Mouse (Mus musculus): ENCODE data around the gene Hist1h2bh. TPM values are rescaled to one million over a fixed set of nuclear protein-coding genes. Genes with fewer than 3 reads are reported as not detected.
"Not testable (repeated sequence)": the region's sequence is repeated elsewhere in the genome, so short reads cannot be mapped to it uniquely, and the experiment has no call there.

The Hist1h2bh gene
- polyA plus RNA-seq, 1 experiment from 2014 or later, result not detected

DNA sequence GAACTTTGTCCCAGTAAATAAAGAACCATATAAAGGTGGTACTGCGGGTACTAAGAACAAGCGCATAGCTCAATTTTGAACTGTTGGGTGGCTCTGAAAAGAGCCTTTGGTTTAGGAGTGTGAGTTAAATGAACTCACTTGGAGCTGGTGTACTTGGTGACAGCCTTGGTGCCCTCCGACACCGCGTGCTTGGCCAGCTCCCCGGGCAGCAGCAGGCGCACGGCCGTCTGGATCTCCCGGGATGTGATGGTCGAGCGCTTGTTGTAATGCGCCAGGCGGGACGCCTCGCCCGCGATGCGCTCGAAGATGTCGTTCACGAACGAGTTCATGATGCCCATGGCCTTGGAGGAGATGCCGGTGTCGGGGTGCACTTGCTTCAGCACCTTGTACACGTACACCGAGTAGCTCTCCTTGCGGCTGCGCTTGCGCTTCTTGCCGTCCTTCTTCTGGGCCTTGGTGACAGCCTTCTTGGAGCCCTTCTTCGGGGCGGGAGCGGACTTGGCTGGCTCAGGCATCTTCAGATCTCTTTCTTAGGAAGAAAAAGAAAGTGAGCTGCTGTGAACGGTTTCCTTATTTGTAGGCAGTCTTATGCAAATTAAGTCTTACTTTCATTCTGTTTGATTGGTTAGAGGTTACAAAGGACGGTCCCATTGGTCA is 42.4 kb upstream of the Hist1h2bh start:
- peak overlapping the region; percentile 62 for H3K4me2 ChIP-seq (replicated peaks; ENCODE audit: low read depth, low read length)
- DNase-seq (ENCODE audit: low spot score), result peak; percentile 98
- ATAC-seq, result peak; percentile 86
- H3K27ac ChIP-seq (ENCODE audit: low read length), result peak overlapping the region; percentile 97
- not testable (repeated sequence) for H3K36me3 ChIP-seq (ENCODE audit: insufficient read depth, low read length); H3K4me1 ChIP-seq (ENCODE audit: insufficient read depth, low read depth, low read length); H3K9me3 ChIP-seq (ENCODE audit: low read length); H3K27me3 ChIP-seq (replicated peaks; ENCODE audit: insufficient read depth, low read length)
- H3K4me3 ChIP-seq (ENCODE audit: low read depth, low read length), result peak overlapping the region; percentile 52
- H3K9ac ChIP-seq (replicated peaks; ENCODE audit: low read depth), result peak overlapping the region; percentile 58
- TF ChIP-seq EP300 (IDR thresholded peaks at IDR 0.05), result peak; percentile 70
- under 1% methylated on average over 22 of the region's 36 CpGs for WGBS

- Histone ChIP-seq H3K27me3 (replicated peaks; ENCODE audit: insufficient read depth, low read length) (no peaks in the 10 kb centered on the region), H3K9me3 (ENCODE audit: low read length) (no peaks in the 10 kb centered on the region), H3K27ac (ENCODE audit: low read length) (peak overlapping the region; percentile 97), H3K9ac (replicated peaks; ENCODE audit: low read depth) (peak overlapping the region; percentile 58), H3K4me1 (ENCODE audit: insufficient read depth, low read depth, low read length) (peaks cover 10% of the 10 kb centered on the region), H3K4me2 (replicated peaks; ENCODE audit: low read depth, low read length) (peak overlapping the region; percentile 62), H3K4me3 (ENCODE audit: low read depth, low read length) (peak overlapping the region; percentile 52), H3K36me3 (ENCODE audit: insufficient read depth, low read length) (no peaks in the 10 kb centered on the region)
- DNase-seq (ENCODE audit: low spot score), result peak; percentile 88
- WGBS, result under 1% methylated on average over 21 of the region's 21 CpGs
- peak; percentile 29 for ATAC-seq
- TF ChIP-seq EP300 (IDR thresholded peaks at IDR 0.05) (no peak), CTCF (IDR thresholded peaks at IDR 0.05) (no peak)
Measured at GRCm38 (mm10) chr13:23585029-23585441, 41.8 kb upstream of the Hist1h2bh start.

GRCm38 (mm10) chr13:23584331-23584730 is 41.1 kb upstream of the Hist1h2bh start:
- no peak for TF ChIP-seq CTCF (IDR thresholded peaks at IDR 0.05)
- no peak for TF ChIP-seq EP300 (IDR thresholded peaks at IDR 0.05)
- Histone ChIP-seq H3K9me3 (ENCODE audit: low read length) (no peaks in the 10 kb centered on the region), H3K4me1 (ENCODE audit: insufficient read depth, low read depth, low read length) (peaks cover 10% of the 10 kb centered on the region), H3K9ac (replicated peaks; ENCODE audit: low read depth) (peak overlapping the region; percentile 58; the same call in 1 of the 2 replicates), H3K4me2 (replicated peaks; ENCODE audit: low read depth, low read length) (peak overlapping the region; percentile 62), H3K36me3 (ENCODE audit: insufficient read depth, low read length) (no peaks in the 10 kb centered on the region), H3K27ac (ENCODE audit: low read length) (peak overlapping the region; percentile 97), H3K27me3 (replicated peaks; ENCODE audit: insufficient read depth, low read length) (no peaks in the 10 kb centered on the region), H3K4me3 (ENCODE audit: low read depth, low read length) (peak overlapping the region; percentile 52)
- DNase-seq (ENCODE audit: low spot score) (peak; percentile 59), ATAC-seq (no peak)

DNA sequence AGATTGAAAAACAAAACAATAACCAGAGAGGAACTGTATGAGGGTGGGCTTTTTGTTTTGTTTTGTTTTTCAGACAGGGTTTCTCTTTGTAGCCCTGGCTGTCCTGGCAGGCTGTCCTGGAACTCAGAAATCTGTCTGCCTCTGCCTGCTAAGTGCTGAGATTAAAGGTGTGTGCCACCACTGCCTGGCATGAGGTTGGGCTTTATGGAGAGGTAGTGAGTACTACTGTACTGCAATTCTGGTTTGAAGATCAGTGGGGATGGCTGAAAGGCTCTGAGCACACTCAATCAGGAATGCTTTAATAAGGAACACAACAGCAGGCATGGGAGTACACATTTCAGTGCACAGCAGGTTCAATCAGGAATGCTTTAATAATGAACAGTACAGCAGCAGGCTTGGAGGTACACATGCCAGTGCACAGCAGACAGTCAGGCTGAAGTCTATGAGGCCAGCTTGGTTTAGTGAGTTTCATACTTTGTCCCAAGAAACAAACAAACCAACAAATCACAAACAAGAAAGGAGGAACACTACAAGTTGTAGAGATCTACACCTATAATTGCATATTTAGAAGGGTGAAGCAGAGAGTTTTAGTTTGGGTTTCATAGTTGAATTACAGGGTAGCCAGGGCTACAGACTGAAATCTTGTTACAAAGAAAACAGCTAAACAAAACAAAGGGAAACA is 40.3 kb upstream of the Hist1h2bh start:
- Histone ChIP-seq H3K4me3 (ENCODE audit: low read depth, low read length) (no peak overlapping the region), H3K27ac (ENCODE audit: low read length) (no peak overlapping the region), H3K4me2 (replicated peaks; ENCODE audit: low read depth, low read length) (no peak overlapping the region; the same call in 1 of the 2 replicates), H3K4me1 (ENCODE audit: insufficient read depth, low read depth, low read length) (peaks cover 10% of the 10 kb centered on the region), H3K36me3 (ENCODE audit: insufficient read depth, low read length) (no peaks in the 10 kb centered on the region), H3K9ac (replicated peaks; ENCODE audit: low read depth) (no peak overlapping the region), H3K9me3 (ENCODE audit: low read length) (no peaks in the 10 kb centered on the region), H3K27me3 (replicated peaks; ENCODE audit: insufficient read depth, low read length) (no peaks in the 10 kb centered on the region)
- TF ChIP-seq CTCF (IDR thresholded peaks at IDR 0.05), result no peak
- TF ChIP-seq EP300 (IDR thresholded peaks at IDR 0.05), result no peak
- DNase-seq (ENCODE audit: low spot score) (no peak), ATAC-seq (no peak)

- DNase-seq (ENCODE audit: low spot score) (no peak), ATAC-seq (no peak)
- peak overlapping the region; percentile 53 for H3K4me2 ChIP-seq (replicated peaks; ENCODE audit: low read depth, low read length)
- no peaks in the 10 kb centered on the region for H3K27me3 ChIP-seq (replicated peaks; ENCODE audit: insufficient read depth, low read length)
- TF ChIP-seq CTCF (IDR thresholded peaks at IDR 0.05) (no peak), EP300 (IDR thresholded peaks at IDR 0.05) (no peak)
- peak overlapping the region; percentile 38 for H3K4me3 ChIP-seq (ENCODE audit: low read depth, low read length)
- no peaks in the 10 kb centered on the region for H3K9me3 ChIP-seq (ENCODE audit: low read length)
- 11% methylated on average over 6 of the region's 6 CpGs for WGBS
- peaks cover 10% of the 10 kb centered on the region for H3K4me1 ChIP-seq (ENCODE audit: insufficient read depth, low read depth, low read length)
- H3K27ac ChIP-seq (ENCODE audit: low read length), result peak overlapping the region; percentile 71; the same call in 1 of the 2 replicates
- H3K36me3 ChIP-seq (ENCODE audit: insufficient read depth, low read length), result no peaks in the 10 kb centered on the region
- peak overlapping the region; percentile 52 for H3K9ac ChIP-seq (replicated peaks; ENCODE audit: low read depth)
Measured at GRCm38 (mm10) chr13:23582219-23583056, 39.2 kb upstream of the Hist1h2bh start.

All from lung, postnatal 0 days (tissue).